ENCODE assay signal across 8 mouse cellular contexts in genomic region chr7:29304463-29305262, GRCm38 (mm10). TPM values are rescaled to one million over a fixed set of nuclear protein-coding genes. Genes with fewer than 3 reads are reported as not detected.
DNase-seq lines count a peak whose midpoint lies in the region; ATAC-seq and TF ChIP-seq lines count a peak whose summit lies in the region.

No protein-coding gene starts in this region.

- H3K9ac ChIP-seq in heart, embryonic 14.5 days (ENCODE audit: low read length): peak overlapping the region; percentile 44
- H3K9ac ChIP-seq in embryonic facial prominence, embryonic 12.5 days: peak overlapping the region; percentile 66
- H3K9ac ChIP-seq in limb, embryonic 13.5 days: peak overlapping the region; percentile 70
- peak overlapping the region; percentile 42; the same call in 1 of the 2 replicates for H3K9ac ChIP-seq in stomach, embryonic 14.5 days (replicated peaks; ENCODE audit: low read depth, low read length)

- peak overlapping the region; percentile 83 for H3K4me2 ChIP-seq in heart, embryonic 14.5 days (ENCODE audit: low read length)
- H3K4me2 ChIP-seq in embryonic facial prominence, embryonic 12.5 days (replicated peaks): peak overlapping the region; percentile 96
- peak overlapping the region; percentile 99 for H3K4me2 ChIP-seq in limb, embryonic 13.5 days (replicated peaks)
- H3K4me2 ChIP-seq in stomach, embryonic 14.5 days (replicated peaks; ENCODE audit: low read depth, low read length): peak overlapping the region; percentile 99

- intact Hi-C loops in heart, postnatal 36 days (cut with DNase I): loop anchor here (5.0 to 10.0 kb wide), 2 partner anchors 218 to 560 kb away; partner anchors contain the start of genes Mrps12 and Sars2

- no peaks in the 10 kb centered on the region for H3K36me3 ChIP-seq in heart, embryonic 14.5 days (ENCODE audit: control insufficient read depth, insufficient read depth, low read length)
- no peaks in the 10 kb centered on the region for H3K36me3 ChIP-seq in E14TG2a.4 (ENCODE audit: insufficient read depth, low read length)
- H3K36me3 ChIP-seq in embryonic facial prominence, embryonic 12.5 days: no peaks in the 10 kb centered on the region
- H3K36me3 ChIP-seq in limb, embryonic 13.5 days: no peaks in the 10 kb centered on the region
- no peaks in the 10 kb centered on the region for H3K36me3 ChIP-seq in stomach, embryonic 14.5 days (ENCODE audit: control insufficient read depth, insufficient read depth, low read length)

- WGBS in heart, embryonic 14.5 days: under 1% methylated on average over 47 of the region's 48 CpGs
- WGBS in embryonic facial prominence, embryonic 12.5 days: under 1% methylated on average over 44 of the region's 48 CpGs
- under 1% methylated on average over 44 of the region's 48 CpGs for WGBS in limb, embryonic 13.5 days
- WGBS in stomach, embryonic 14.5 days: under 1% methylated on average over 44 of the region's 48 CpGs

- peaks cover 12 to 29% of the 10 kb centered on the region in 2 experiments; a peak in 3 of 4 replicates for H3K4me1 ChIP-seq in heart, embryonic 14.5 days (ENCODE audit: control insufficient read depth in 2 of 2, insufficient read depth in 2 of 2, low read length in 2 of 2)
- peaks cover 69% of the 10 kb centered on the region for H3K4me1 ChIP-seq in E14TG2a.4 (replicated peaks; ENCODE audit: low read depth, low read length)
- H3K4me1 ChIP-seq in embryonic facial prominence, embryonic 12.5 days: peaks cover 51% of the 10 kb centered on the region
- peaks cover 55% of the 10 kb centered on the region for H3K4me1 ChIP-seq in limb, embryonic 13.5 days
- peaks cover 23% of the 10 kb centered on the region for H3K4me1 ChIP-seq in stomach, embryonic 14.5 days (ENCODE audit: control insufficient read depth, insufficient read depth, low read length)

- no peak for TF ChIP-seq CTCF in E14TG2a.4 (conservative IDR thresholded peaks at IDR 0.05; ENCODE audit: low read length)

- H3K4me3 ChIP-seq in heart, embryonic 14.5 days (ENCODE audit: control insufficient read depth in 1 of 2, insufficient read depth in 1 of 2, low read depth in 1 of 2, low read length in 2 of 2): peak overlapping the region; percentile 47 to 48
- H3K4me3 ChIP-seq in E14TG2a.4 (replicated peaks; ENCODE audit: low read length): peak overlapping the region; percentile 92
- H3K4me3 ChIP-seq in embryonic facial prominence, embryonic 12.5 days: peak overlapping the region; percentile 59
- H3K4me3 ChIP-seq in limb, embryonic 13.5 days: peak overlapping the region; percentile 60
- H3K4me3 ChIP-seq in stomach, embryonic 14.5 days (ENCODE audit: low read depth, low read length): peak overlapping the region; percentile 51

- H3K9me3 ChIP-seq in heart, embryonic 14.5 days (ENCODE audit: control insufficient read depth, low read length): peaks cover 5% of the 10 kb centered on the region
- no peaks in the 10 kb centered on the region for H3K9me3 ChIP-seq in E14TG2a.4 (ENCODE audit: low read length)
- no peaks in the 10 kb centered on the region for H3K9me3 ChIP-seq in embryonic facial prominence, embryonic 12.5 days
- H3K9me3 ChIP-seq in limb, embryonic 13.5 days: no peaks in the 10 kb centered on the region
- H3K9me3 ChIP-seq in stomach, embryonic 14.5 days (ENCODE audit: control insufficient read depth, low read depth, low read length): no peaks in the 10 kb centered on the region

- no peak overlapping the region for H3K27ac ChIP-seq in heart, embryonic 14.5 days (replicated peaks in 1 of 2; ENCODE audit: control insufficient read depth in 1 of 2, insufficient read depth in 1 of 2, low read depth in 2 of 2, low read length in 2 of 2)
- peak overlapping the region; percentile 60; the same call in 1 of the 2 replicates for H3K27ac ChIP-seq in embryonic facial prominence, embryonic 12.5 days
- no peak overlapping the region for H3K27ac ChIP-seq in limb, embryonic 13.5 days
- no peak overlapping the region for H3K27ac ChIP-seq in stomach, embryonic 14.5 days (ENCODE audit: low read length)

- no peak for ATAC-seq in heart, embryonic 14.5 days (ENCODE audit: insufficient number of reproducible peaks, insufficient read depth, low FRiP score, low read depth)
- ATAC-seq in embryonic facial prominence, embryonic 12.5 days (ENCODE audit: insufficient number of reproducible peaks, insufficient read depth, low FRiP score, low TSS enrichment): no peak
- no peak for ATAC-seq in limb, embryonic 13.5 days (ENCODE audit: low FRiP score, low read depth)
- ATAC-seq in stomach, embryonic 14.5 days (ENCODE audit: insufficient number of reproducible peaks, insufficient read depth, low FRiP score, low read depth): no peak

- no peak for DNase-seq in heart, postnatal 36 days
- no peak for DNase-seq in kidney, adult 9 months
- DNase-seq in thymus, adult 18-20 months: no peak

- peaks cover 75% of the 10 kb centered on the region for H3K27me3 ChIP-seq in heart, embryonic 14.5 days (ENCODE audit: control insufficient read depth, insufficient read depth, low read length)
- peaks cover 24% of the 10 kb centered on the region for H3K27me3 ChIP-seq in E14TG2a.4 (ENCODE audit: insufficient read depth, low read length)
- H3K27me3 ChIP-seq in embryonic facial prominence, embryonic 12.5 days: peaks cover 21% of the 10 kb centered on the region; the same call in 1 of the 2 replicates
- peaks cover 25% of the 10 kb centered on the region for H3K27me3 ChIP-seq in limb, embryonic 13.5 days
- H3K27me3 ChIP-seq in stomach, embryonic 14.5 days (ENCODE audit: control insufficient read depth, insufficient read depth, low read length): 0 out of 2 replicates have a peak, but pooled peaks cover 3% of the 10 kb centered on the region

RNA-seq across cellular contexts. Expression of gene Dpf1, which starts 0.9 kb away (rescaled TPM):
- polyA plus RNA-seq in heart, embryonic 14.5 days (2014; fragmentation: Nextera tagmentation; extraction: Ambion mirVana): 0.54 and 1.5 TPM in 2 replicates
- under 1 TPM; 0.44 to 0.51 TPM for total RNA-seq in heart, postnatal 36 days (2021)
- 25.7 and 27.9 TPM in 2 replicates for polyA plus RNA-seq in embryonic facial prominence, embryonic 12.5 days (2016; fragmentation: Nextera tagmentation; extraction: Ambion mirVana)
- polyA plus RNA-seq in limb, embryonic 13.5 days (2015; fragmentation: Nextera tagmentation; extraction: Ambion mirVana): 21.6 and 21.9 TPM in 2 replicates
- 6.0 and 11.0 TPM in 2 replicates for polyA plus RNA-seq in stomach, embryonic 14.5 days (2014; fragmentation: Nextera tagmentation; extraction: Ambion mirVana)

RNA-seq across cellular contexts. Expression of gene Ppp1r14a, which starts 15.6 kb away (rescaled TPM):
- 11.8 TPM in 2 replicates for polyA plus RNA-seq in heart, embryonic 14.5 days (2014; fragmentation: Nextera tagmentation; extraction: Ambion mirVana)
- total RNA-seq in heart, postnatal 36 days (2021): 10 to 100 TPM in 1 of 2 experiments, 1 to 10 TPM in 1; 9.6 to 10.5 TPM
- 17.1 and 19.6 TPM in 2 replicates for polyA plus RNA-seq in embryonic facial prominence, embryonic 12.5 days (2016; fragmentation: Nextera tagmentation; extraction: Ambion mirVana)
- 5.8 and 7.5 TPM in 2 replicates for polyA plus RNA-seq in limb, embryonic 13.5 days (2015; fragmentation: Nextera tagmentation; extraction: Ambion mirVana)
- 47.4 and 51.3 TPM in 2 replicates for polyA plus RNA-seq in stomach, embryonic 14.5 days (2014; fragmentation: Nextera tagmentation; extraction: Ambion mirVana)

RNA-seq across cellular contexts. Expression of gene Spint2, which starts 23.0 kb away (rescaled TPM):
- polyA plus RNA-seq in heart, embryonic 14.5 days (2014; fragmentation: Nextera tagmentation; extraction: Ambion mirVana): 93.5 and 98.5 TPM in 2 replicates
- 10 to 100 TPM; 34.8 to 44.9 TPM for total RNA-seq in heart, postnatal 36 days (2021)
- 94.0 and 104 TPM in 2 replicates for polyA plus RNA-seq in embryonic facial prominence, embryonic 12.5 days (2016; fragmentation: Nextera tagmentation; extraction: Ambion mirVana)
- polyA plus RNA-seq in limb, embryonic 13.5 days (2015; fragmentation: Nextera tagmentation; extraction: Ambion mirVana): 110 and 112 TPM in 2 replicates
- 386 and 405 TPM in 2 replicates for polyA plus RNA-seq in stomach, embryonic 14.5 days (2014; fragmentation: Nextera tagmentation; extraction: Ambion mirVana)

RNA-seq across cellular contexts. Expression of gene 2200002D01Rik, which starts 56.4 kb away (rescaled TPM):
- polyA plus RNA-seq in heart, embryonic 14.5 days (2014; fragmentation: Nextera tagmentation; extraction: Ambion mirVana): 5.9 and 7.7 TPM in 2 replicates
- total RNA-seq in heart, postnatal 36 days (2021): 1 to 10 TPM; 1.9 to 2.0 TPM
- polyA plus RNA-seq in embryonic facial prominence, embryonic 12.5 days (2016; fragmentation: Nextera tagmentation; extraction: Ambion mirVana): 1.9 and 2.6 TPM in 2 replicates
- polyA plus RNA-seq in limb, embryonic 13.5 days (2015; fragmentation: Nextera tagmentation; extraction: Ambion mirVana): 1.7 and 2.0 TPM in 2 replicates
- polyA plus RNA-seq in stomach, embryonic 14.5 days (2014; fragmentation: Nextera tagmentation; extraction: Ambion mirVana): 35.0 and 36.6 TPM in 2 replicates
